Mouse (Mus musculus) MEL (cell line): Measurements from ENCODE around the gene Ifna5. TPM values are rescaled to one million over a fixed set of nuclear protein-coding genes. Genes with fewer than 3 reads are reported as not detected.

Source experiments
- DNase-seq: peaks from one replicate; pipeline ENCODE4 v3.0.0; 2011; ENCODE audit warnings: low read depth, low spot score
- H3K27ac ChIP-seq: 2 replicates; pipeline ENCODE4 v1.5.1; 2012; ENCODE audit warnings: low read depth, mild to moderate bottlenecking, control low read depth, low read length, moderate library complexity; ENCODE audit not compliant: control insufficient read depth
- H3K27me3 ChIP-seq, 2 experiments: fragments of 150-350 bp in 1 of 2; sonication (generic) in 1 of 2; 2 replicates each; pipeline ENCODE4 v1.6.1; 2012; ENCODE audit warnings: low read length in 2 of 2, mild to moderate bottlenecking in 2 of 2, improper control_type of control experiment in 1 of 2, moderate library complexity in 1 of 2; ENCODE audit not compliant: insufficient read depth in 2 of 2, control insufficient read depth in 1 of 2
- H3K36me3 ChIP-seq, 2 experiments: 2 replicates each; pipeline ENCODE4 v1.6.1; 2012 to 2014; ENCODE audit warnings: low read length in 2 of 2, improper control_type of control experiment in 1 of 2, inconsistent platforms in 1 of 2, mild to moderate bottlenecking in 1 of 2; ENCODE audit not compliant: insufficient read depth in 2 of 2, control insufficient read depth in 1 of 2
- H3K4me1 ChIP-seq, 2 experiments: fragments of 150-350 bp in 1 of 2; sonication (generic) in 1 of 2; 2 replicates each; pipeline ENCODE4 v1.6.1; 2012; ENCODE audit warnings: low read length in 2 of 2, improper control_type of control experiment in 1 of 2, mild to moderate bottlenecking in 1 of 2; ENCODE audit not compliant: insufficient read depth in 2 of 2, control insufficient read depth in 1 of 2
- H3K4me3 ChIP-seq, 2 experiments: fragments of 150-350 bp in 1 of 2; sonication (generic) in 1 of 2; 2 replicates each; pipeline ENCODE4 v1.5.1; 2012; ENCODE audit warnings: low read depth in 2 of 2, low read length in 2 of 2, mild to moderate bottlenecking in 2 of 2, moderate library complexity in 2 of 2, control low read depth in 1 of 2, improper control_type of control experiment in 1 of 2; ENCODE audit not compliant: control insufficient read depth in 1 of 2, insufficient read depth in 1 of 2
- H3K79me2 ChIP-seq: 2 replicates; pipeline ENCODE4 v1.6.1; 2012; ENCODE audit warnings: mild to moderate bottlenecking, low read length, moderate library complexity; ENCODE audit not compliant: control insufficient read depth, poor library complexity, insufficient read depth
- H3K9ac ChIP-seq: 2 replicates; pipeline ENCODE4 v1.6.1; 2012; ENCODE audit warnings: low read depth, mild to moderate bottlenecking, control low read depth, low read length, moderate library complexity; ENCODE audit not compliant: control insufficient read depth, poor library complexity, severe bottlenecking
- H3K9me3 ChIP-seq: fragments of 150-350 bp; sonication (generic); replicated peaks from 2 replicates; pipeline ENCODE4 v1.6.1; 2012; ENCODE audit warnings: mild to moderate bottlenecking, low read length, improper control_type of control experiment, moderate library complexity; ENCODE audit not compliant: insufficient read depth
- CTCF ChIP-seq, 3 experiments: IDR thresholded peaks in 2 of 3; conservative IDR thresholded peaks in 1 of 3; 2 replicates each; pipeline ENCODE4 v1.5.1; 2011 to 2012; ENCODE audit warnings: low read length in 3 of 3, low read depth in 2 of 3, mild to moderate bottlenecking in 2 of 3, improper control_type of control experiment in 1 of 3, inconsistent platforms in 1 of 3, mixed read lengths in 1 of 3, moderate library complexity in 1 of 3; ENCODE audit not compliant: control insufficient read depth in 1 of 3, insufficient read depth in 1 of 3, poor library complexity in 1 of 3, severe bottlenecking in 1 of 3
- E2F4 ChIP-seq: IDR thresholded peaks from 2 replicates; pipeline ENCODE4 v1.6.1; 2011; ENCODE audit warnings: low read depth, low read length, improper control_type of control experiment, borderline replicate concordance
- ETS1 ChIP-seq: IDR thresholded peaks from 2 replicates; pipeline ENCODE4 v1.6.1; 2012; ENCODE audit warnings: low read depth, mild to moderate bottlenecking, inconsistent platforms, low read length, improper control_type of control experiment, moderate library complexity
- JUND ChIP-seq: IDR thresholded peaks from 2 replicates; pipeline ENCODE4 v1.6.1; 2011; ENCODE audit warnings: low read depth, mild to moderate bottlenecking, improper control_type of control experiment, low read length
- KAT2A ChIP-seq: conservative IDR thresholded peaks from 2 replicates; pipeline ENCODE4 v1.6.1; 2012; ENCODE audit warnings: low read depth, low read length, improper control_type of control experiment, inconsistent platforms
- MAFK ChIP-seq: IDR thresholded peaks from 2 replicates; pipeline ENCODE4 v1.6.1; 2011; ENCODE audit warnings: low read depth, mild to moderate bottlenecking, low read length, improper control_type of control experiment, borderline replicate concordance
- MAX ChIP-seq: IDR thresholded peaks from 2 replicates; pipeline ENCODE4 v1.6.1; 2011; ENCODE audit warnings: low read length, improper control_type of control experiment
- MYC ChIP-seq: IDR thresholded peaks from 2 replicates; pipeline ENCODE4 v1.6.1; 2011; ENCODE audit warnings: low read depth, mild to moderate bottlenecking, low read length, improper control_type of control experiment, moderate library complexity
- NRF1 ChIP-seq: IDR thresholded peaks from 2 replicates; pipeline ENCODE4 v1.6.1; 2014; ENCODE audit warnings: low read depth, mild to moderate bottlenecking, inconsistent platforms, low read length, improper control_type of control experiment, moderate library complexity; ENCODE audit not compliant: poor library complexity, insufficient read depth, severe bottlenecking
- RAD21 ChIP-seq: IDR thresholded peaks from 2 replicates; pipeline ENCODE4 v1.6.1; 2011; ENCODE audit warnings: mild to moderate bottlenecking, low read depth, low read length, improper control_type of control experiment
- SIN3A ChIP-seq: IDR thresholded peaks from 2 replicates; pipeline ENCODE4 v1.6.1; 2012; ENCODE audit warnings: low read length, improper control_type of control experiment, inconsistent platforms
- SMC3 ChIP-seq: IDR thresholded peaks from 2 replicates; pipeline ENCODE4 v1.6.1; 2011; ENCODE audit warnings: low read depth, low read length, improper control_type of control experiment
- UBTF ChIP-seq: IDR thresholded peaks from 2 replicates; pipeline ENCODE4 v1.6.1; 2012; ENCODE audit warnings: low read depth, mild to moderate bottlenecking, inconsistent platforms, low read length, improper control_type of control experiment, moderate library complexity, borderline replicate concordance; ENCODE audit not compliant: insufficient read depth
- ZNF384 ChIP-seq: IDR thresholded peaks from 2 replicates; pipeline ENCODE4 v1.6.1; 2012; ENCODE audit warnings: low read depth, mild to moderate bottlenecking, inconsistent platforms, low read length, improper control_type of control experiment
- polyA plus RNA-seq, 2 experiments: library from polyadenylated mRNA; stranded (reverse) in 1 of 2; unstranded in 1 of 2; fragments of >175 nt in 1 of 2; fragments of >200 nt in 1 of 2; gene quantifications; 2 replicates each; pipeline versions ENCODE4 v1.2.1 to v1.2.4; 2012; ENCODE audit warnings: low replicate concordance in 2 of 2, low read depth in 1 of 2; ENCODE audit not compliant: insufficient read length in 2 of 2, insufficient read depth in 1 of 2, missing spikeins in 1 of 2
- total RNA-seq: library from RNA; depleted of rRNA; stranded (reverse); fragments of 300-350 nt; gene quantifications from 2 replicates; pipeline ENCODE4 v1.2.3, GENCODE M21; 2012

The Ifna5 gene
- total and polyA plus RNA-seq, 3 experiments: not detected

DNA sequence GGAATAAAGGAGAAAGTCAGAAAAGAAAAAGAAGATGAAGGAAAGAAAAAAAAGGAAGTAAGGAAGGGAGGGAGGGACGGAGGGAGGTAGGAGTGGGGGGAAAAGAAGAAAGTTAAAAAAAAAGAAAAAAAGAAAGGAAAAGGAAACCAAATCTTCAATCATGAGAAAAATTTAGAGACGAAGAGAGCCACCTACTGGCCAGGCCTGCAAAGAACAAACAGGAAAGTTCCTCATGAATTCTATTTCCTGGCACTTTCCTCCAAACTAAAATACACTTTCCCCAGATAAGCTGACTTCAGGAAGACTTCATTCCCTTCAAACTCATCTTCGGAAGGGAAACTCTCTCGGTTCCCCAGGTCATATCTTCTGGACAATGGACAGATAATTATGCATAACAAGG, 4.8 kb upstream of the Ifna5 start:
- peaks cover 5 to 11% of the 10 kb centered on the region in 2 experiments for H3K27me3 ChIP-seq
- peak in 2 of 3 experiments; percentile 57 to 76; a peak in 4 of 6 replicates for TF ChIP-seq CTCF (IDR thresholded peaks at IDR 0.05 in 2 of 3, conservative IDR thresholded peaks at IDR 0.05 in 1 of 3; ENCODE audit: control insufficient read depth in 1 of 3, insufficient read depth in 1 of 3, low read depth in 2 of 3, low read length in 3 of 3, poor library complexity in 1 of 3, severe bottlenecking in 1 of 3)
- TF ChIP-seq JUND: peak; percentile 50; the same call in 1 of the 2 replicates
- 0 out of 2 replicates have a peak, but pooled peaks have one; percentile 9 for TF ChIP-seq ETS1
- no peak for TF ChIP-seq KAT2A
- no peak for TF ChIP-seq E2F4
- peak; percentile 38 for TF ChIP-seq RAD21
- peak; percentile 83 for TF ChIP-seq ZNF384
- TF ChIP-seq SMC3: peak; percentile 27
- TF ChIP-seq, all 39 proteins: peak for 6
- Histone ChIP-seq H3K9me3 (no peaks in the 10 kb centered on the region), H3K79me2 (no peaks in the 10 kb centered on the region), H3K4me3 (no peak overlapping the region), H3K36me3 (no peaks in the 10 kb centered on the region), H3K4me1 (no peaks in the 10 kb centered on the region), H3K9ac (no peak overlapping the region), H3K27ac (no peak overlapping the region)
- DNase-seq: peak; percentile 48

DNA sequence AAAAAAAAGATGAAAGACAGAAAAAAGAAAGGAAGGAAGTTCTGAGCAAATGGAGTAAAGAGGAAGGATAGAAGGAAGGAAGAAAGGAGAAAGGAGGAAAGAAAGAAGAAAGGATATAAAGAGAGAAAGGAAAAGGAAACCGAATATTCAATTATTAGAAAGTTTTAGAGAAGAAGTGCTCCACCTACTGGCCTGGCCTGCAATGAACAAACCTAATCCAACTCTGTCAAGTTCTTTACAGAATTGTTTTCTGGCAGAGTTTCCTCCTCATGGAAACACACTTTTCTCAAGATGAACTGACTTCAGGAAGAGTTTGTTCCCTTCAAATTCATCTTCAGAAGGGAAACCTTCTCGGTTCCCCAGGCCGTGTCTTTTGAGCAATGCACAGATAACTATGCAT, 3.5 kb downstream of the Ifna5 start:
- Histone ChIP-seq H3K9me3 (no peaks in the 10 kb centered on the region), H3K36me3 (no peaks in the 10 kb centered on the region), H3K9ac (no peak overlapping the region), H3K27me3 (peaks cover 14 to 17% of the 10 kb centered on the region in 2 experiments), H3K4me3 (no peak overlapping the region)
- TF ChIP-seq MAFK (no peak), ETS1 (no peak), MYC (no peak), E2F4 (no peak), SMC3 (0 out of 2 replicates have a peak, but pooled peaks have one; percentile 12), ZNF384 (no peak), CTCF (IDR thresholded peaks at IDR 0.05 in 2 of 3, conservative IDR thresholded peaks at IDR 0.05 in 1 of 3; ENCODE audit: control insufficient read depth in 1 of 3, insufficient read depth in 1 of 3, low read depth in 2 of 3, low read length in 3 of 3, poor library complexity in 1 of 3, severe bottlenecking in 1 of 3) (peak in 2 of 3 experiments; percentile 65 to 69; a peak in 4 of 6 replicates), UBTF (no peak), SIN3A (no peak), NRF1 (no peak), MAX (no peak)
- TF ChIP-seq, all 39 proteins: peak for 2
- Histone ChIP-seq H3K27ac (no peak overlapping the region), H3K4me1 (no peaks in the 10 kb centered on the region; a peak in 1 of 4 replicates), H3K79me2 (no peaks in the 10 kb centered on the region)
- peak; percentile 46 for DNase-seq
